Mouse (Mus musculus) heart, adult 2 months (tissue): Measurements from ENCODE around the gene Ctrl. TPM values are rescaled to one million over a fixed set of nuclear protein-coding genes. Genes with fewer than 3 reads are reported as not detected.
A peak's percentile ranks its signal among the peaks of the same experiment; 100 is the strongest.

Experiments
- DNase-seq, 2 experiments: peaks; one replicate each; pipeline ENCODE4 v3.0.0; 2021
- H3K27ac ChIP-seq: fragments of 200-600 bp; 2 replicates; pipeline ENCODE4 v1.8.1; 2022
- H3K27me3 ChIP-seq: fragments of 200-500 bp; 2 replicates; pipeline ENCODE4 v1.6.1; 2012; ENCODE audit warnings: mild to moderate bottlenecking, low read length, inconsistent platforms, mixed read lengths; ENCODE audit not compliant: control insufficient read depth, insufficient read depth
- H3K36me3 ChIP-seq: fragments of 200-500 bp; 2 replicates; pipeline ENCODE4 v1.6.1; 2012; ENCODE audit warnings: low read length, inconsistent platforms; ENCODE audit not compliant: control insufficient read depth, insufficient read depth
- H3K4me1 ChIP-seq: fragments of 200-500 bp; 2 replicates; pipeline ENCODE4 v1.6.1; 2011; ENCODE audit warnings: low read length; ENCODE audit not compliant: control insufficient read depth, insufficient read depth
- H3K4me3 ChIP-seq: fragments of 200-600 bp; 2 replicates; pipeline ENCODE4 v1.8.1; 2022
- H3K79me2 ChIP-seq: fragments of 200-500 bp; replicated peaks from 2 replicates; pipeline ENCODE4 v1.6.1; 2012; ENCODE audit warnings: mild to moderate bottlenecking, inconsistent platforms, low read length, moderate library complexity, mixed read lengths; ENCODE audit not compliant: control insufficient read depth, insufficient read depth
- H3K9ac ChIP-seq: fragments of 200-500 bp; 2 replicates; pipeline ENCODE4 v1.6.1; 2012; ENCODE audit warnings: low read depth, mild to moderate bottlenecking, control low read depth, inconsistent platforms, low read length, mixed read lengths
- CTCF ChIP-seq: fragments of 200-600 bp; IDR thresholded peaks from 2 replicates; pipeline ENCODE4 v1.8.1; 2022; ENCODE audit warnings: antibody characterized with exemption, mild to moderate bottlenecking, moderate library complexity
- EP300 ChIP-seq: fragments of 200-500 bp; IDR thresholded peaks from 2 replicates; pipeline ENCODE4 v1.6.1; 2011; ENCODE audit warnings: low read depth, low read length, control low read depth; ENCODE audit not compliant: insufficient read depth
- POLR2A ChIP-seq: fragments of 200-500 bp; IDR thresholded peaks from 2 replicates; pipeline ENCODE4 v1.6.1; 2011; ENCODE audit warnings: mild to moderate bottlenecking, low read depth, low read length, control low read depth; ENCODE audit not compliant: insufficient read depth
- WGBS: fragments of 180-500 bp; shearing (Covaris S2); methylation state at CpG from one replicate; pipeline ENCODE4 v1.1.7; 2018; 5-methylcytosine and 5-hydroxymethylcytosine counted together
- intact Hi-C: fragments of 180-260 bp; cut with DNase I; formaldehyde crosslinking; loops from one replicate; pipeline ENCODE4 v1.15.1; 2025
- polyA plus RNA-seq: library from polyadenylated mRNA; depleted of rRNA; stranded (reverse); fragments of >200 nt; gene quantifications from 2 replicates; pipeline ENCODE4 v1.2.3, GENCODE M21; 2012
- total RNA-seq, 2 experiments: library from RNA; stranded (reverse); gene quantifications; 2 replicates each; pipeline ENCODE4 v1.2.3; 2021

The Ctrl gene
- total and polyA plus RNA-seq, 3 experiments = 0.32 to 0.88 TPM; not detected in 1

GRCm38 (mm10) chr8:105936866-105937475 is 3.3 kb upstream of the Ctrl start:
- Histone ChIP-seq H3K36me3 (no peaks in the 10 kb centered on the region), H3K9ac (peak overlapping the region; percentile 82), H3K27ac (peak overlapping the region; percentile 92), H3K4me1 (peaks cover 4% of the 10 kb centered on the region), H3K4me3 (peak overlapping the region; percentile 95), H3K79me2 (no peaks in the 10 kb centered on the region), H3K27me3 (no peaks in the 10 kb centered on the region)
- TF ChIP-seq POLR2A = peak; percentile 94
- peak; percentile 75; the same call in 1 of the 2 replicates for TF ChIP-seq EP300
- TF ChIP-seq CTCF = 0 out of 2 replicates have a peak, but pooled peaks have one; percentile 5
- under 1% methylated on average over 30 of the region's 30 CpGs for WGBS
- DNase-seq = peak; percentile 90 to 94
- intact Hi-C loops = loop anchor here (2.0 kb wide), 1 partner anchor 36 kb away; the partner anchor contains the start of gene Pskh1

- H3K79me2 ChIP-seq = no peaks in the 10 kb centered on the region
- H3K36me3 ChIP-seq = no peaks in the 10 kb centered on the region
- 41% methylated on average over 7 of the region's 7 CpGs for WGBS
- intact Hi-C loops = loop anchor here (2.0 kb wide), 1 partner anchor 35 kb away; the partner anchor contains the start of gene Pskh1
- peak overlapping the region; percentile 92; the same call in 1 of the 2 replicates for H3K27ac ChIP-seq
- H3K4me3 ChIP-seq = peak overlapping the region; percentile 95
- no peak for TF ChIP-seq EP300
- TF ChIP-seq CTCF = no peak
- no peak for TF ChIP-seq POLR2A
- no peak for DNase-seq
- peak overlapping the region; percentile 34; the same call in 1 of the 2 replicates for H3K9ac ChIP-seq
- no peaks in the 10 kb centered on the region for H3K27me3 ChIP-seq
- peaks cover 4% of the 10 kb centered on the region for H3K4me1 ChIP-seq
Measured at GRCm38 (mm10) chr8:105935863-105936603, 2.4 kb upstream of the Ctrl start.

GRCm38 (mm10) chr8:105935105-105935504 is 1.4 kb upstream of the Ctrl start:
- intact Hi-C loops = no loop called here
- no peaks in the 10 kb centered on the region for H3K27me3 ChIP-seq
- WGBS = 61% methylated on average over 6 of the region's 6 CpGs
- H3K79me2 ChIP-seq = no peaks in the 10 kb centered on the region
- H3K4me1 ChIP-seq = peaks cover 4% of the 10 kb centered on the region
- H3K4me3 ChIP-seq = no peak overlapping the region
- no peak overlapping the region for H3K9ac ChIP-seq
- no peak for DNase-seq
- H3K36me3 ChIP-seq = no peaks in the 10 kb centered on the region
- H3K27ac ChIP-seq = no peak overlapping the region
- no peak for TF ChIP-seq POLR2A
- no peak for TF ChIP-seq EP300
- TF ChIP-seq CTCF = no peak

- Histone ChIP-seq H3K36me3 (no peaks in the 10 kb centered on the region), H3K4me3 (no peak overlapping the region), H3K79me2 (no peaks in the 10 kb centered on the region), H3K9ac (no peak overlapping the region), H3K4me1 (peaks cover 3% of the 10 kb centered on the region; the same call in 1 of the 2 replicates), H3K27ac (no peak overlapping the region), H3K27me3 (no peaks in the 10 kb centered on the region)
- WGBS = 91% methylated on average over 11 of the region's 11 CpGs
- TF ChIP-seq EP300 (no peak), POLR2A (no peak), CTCF (no peak)
- intact Hi-C loops = loop anchor here (5.0 kb wide), 1 partner anchor 80 kb away; the partner anchor contains the start of gene Cenpt
- DNase-seq = no peak
Measured at GRCm38 (mm10) chr8:105932525-105932924, 1.1 kb downstream of the Ctrl start.

- TF ChIP-seq POLR2A = no peak
- no peak for TF ChIP-seq CTCF
- TF ChIP-seq EP300 = no peak
- H3K9ac ChIP-seq = no peak overlapping the region
- whole genome bisulfite sequencing = 96% methylated on average over 3 of the region's 3 CpGs
- intact Hi-C loops = loop anchor here (5.0 kb wide), 1 partner anchor 79 kb away; the partner anchor contains the start of gene Cenpt
- H3K79me2 ChIP-seq = no peaks in the 10 kb centered on the region
- no peak overlapping the region for H3K27ac ChIP-seq
- H3K4me3 ChIP-seq = no peak overlapping the region
- no peaks in the 10 kb centered on the region for H3K27me3 ChIP-seq
- H3K4me1 ChIP-seq = no peaks in the 10 kb centered on the region
- no peak for DNase-seq
- no peaks in the 10 kb centered on the region for H3K36me3 ChIP-seq
Measured at GRCm38 (mm10) chr8:105931271-105931670, 2.4 kb downstream of the Ctrl start.
